ENCODE assay signal across 14 mouse cellular contexts in genomic region chr4:107458907-107459306, GRCm38 (mm10). TPM values are rescaled to one million over a fixed set of nuclear protein-coding genes. Genes with fewer than 3 reads are reported as not detected.
DNase-seq lines count a peak whose midpoint lies in the region; ATAC-seq and TF ChIP-seq lines count a peak whose summit lies in the region.
"Had no signal": no experiment of that assay in that cellular context is flagged by ENCODE, and none has a peak within 500 bp of the region (broad histone marks: within the 10 kb centered on the region; RNA-seq: fewer than 3 reads in every experiment).

No protein-coding gene starts in this region.

- peaks cover 16% of the 10 kb centered on the region for H3K4me1 ChIP-seq in heart, embryonic 10.5 days
- H3K4me1 ChIP-seq in MEL (ENCODE audit: control insufficient read depth in 1 of 2, insufficient read depth in 2 of 2, low read length in 2 of 2), result peaks cover 2 to 25% of the 10 kb centered on the region in 2 experiments; a peak in 2 of 4 replicates
- no peaks in the 10 kb centered on the region for H3K4me1 ChIP-seq in intestine, embryonic 16.5 days (ENCODE audit: control insufficient read depth, insufficient read depth, low read length)
- H3K4me1 ChIP-seq: hindbrain, embryonic 15.5 days; midbrain, embryonic 15.5 days had no signal

- peak; percentile 90 to 91 for TF ChIP-seq EP300 in MEL (IDR thresholded peaks at IDR 0.05; ENCODE audit: low read depth in 1 of 2, low read length in 2 of 2)

- TF ChIP-seq POLR2A in MEL (IDR thresholded peaks at IDR 0.05; ENCODE audit: control insufficient read depth in 1 of 2, insufficient read depth in 1 of 2, low read depth in 1 of 2, low read length in 2 of 2, poor library complexity in 1 of 2), result no peak

- no peak overlapping the region for H3K4me2 ChIP-seq in intestine, embryonic 16.5 days (ENCODE audit: low read depth, low read length)
- H3K4me2 ChIP-seq: hindbrain, embryonic 15.5 days; midbrain, embryonic 15.5 days had no signal

- WGBS in heart, embryonic 10.5 days, result 60% methylated on average over 17 of the region's 17 CpGs
- WGBS in intestine, embryonic 16.5 days, result 67% methylated on average over 17 of the region's 17 CpGs

- peak; percentile 92 for DNase-seq in heart, embryonic 10.5 days (ENCODE audit: low spot score)
- no peak for DNase-seq in heart, postnatal 4 days
- DNase-seq in MEL (ENCODE audit: low read depth, low spot score), result peak; percentile 86
- DNase-seq in spleen, postnatal 10 days (ENCODE audit: low spot score in 2 of 2), result peak; percentile 52 to 60
- no peak for DNase-seq in left cerebral cortex, adult 8-10 months (ENCODE audit: low spot score in 2 of 2)
- DNase-seq in gastrocnemius, postnatal 4 days (ENCODE audit: low spot score in 2 of 2), result no peak
- no peak for DNase-seq in cerebellum, adult 9-11 months
- DNase-seq: cerebellum, adult 11 months; thymus, adult 18-20 months had no signal

- TF ChIP-seq RAD21 in MEL (IDR thresholded peaks at IDR 0.05; ENCODE audit: low read depth, low read length), result no peak

- no peaks in the 10 kb centered on the region for H3K9me3 ChIP-seq in heart, embryonic 10.5 days
- no peaks in the 10 kb centered on the region for H3K9me3 ChIP-seq in MEL (replicated peaks; ENCODE audit: insufficient read depth, low read length)
- H3K9me3 ChIP-seq in intestine, embryonic 16.5 days (ENCODE audit: control insufficient read depth, low read length), result no peaks in the 10 kb centered on the region
- H3K9me3 ChIP-seq: hindbrain, embryonic 15.5 days; midbrain, embryonic 15.5 days had no signal

- peaks cover 17% of the 10 kb centered on the region; the same call in 1 of the 2 replicates for H3K27me3 ChIP-seq in heart, embryonic 10.5 days (ENCODE audit: insufficient read depth, poor library complexity, severe bottlenecking)
- no peaks in the 10 kb centered on the region for H3K27me3 ChIP-seq in MEL (ENCODE audit: control insufficient read depth in 1 of 2, insufficient read depth in 2 of 2, low read length in 2 of 2)
- no peaks in the 10 kb centered on the region for H3K27me3 ChIP-seq in intestine, embryonic 16.5 days (replicated peaks; ENCODE audit: control insufficient read depth, insufficient read depth, low read length)
- H3K27me3 ChIP-seq: hindbrain, embryonic 15.5 days; midbrain, embryonic 15.5 days had no signal

- peak; percentile 69 for ATAC-seq in intestine, embryonic 16.5 days
- ATAC-seq: forebrain, embryonic 14.5 days; lung, postnatal 0 days; midbrain, embryonic 15.5 days had no signal

- no peaks in the 10 kb centered on the region for H3K36me3 ChIP-seq in heart, embryonic 10.5 days
- peaks cover 0 to 14% of the 10 kb centered on the region in 2 experiments; a peak in 2 of 4 replicates for H3K36me3 ChIP-seq in MEL (ENCODE audit: control insufficient read depth in 1 of 2, insufficient read depth in 2 of 2, low read length in 2 of 2)
- H3K36me3 ChIP-seq in intestine, embryonic 16.5 days (ENCODE audit: control insufficient read depth, insufficient read depth, low read length), result no peaks in the 10 kb centered on the region
- H3K36me3 ChIP-seq: hindbrain, embryonic 15.5 days; midbrain, embryonic 15.5 days had no signal

- peak overlapping the region; percentile 5; the same call in 1 of the 2 replicates for H3K9ac ChIP-seq in MEL (ENCODE audit: control insufficient read depth, low read depth, low read length, poor library complexity, severe bottlenecking)
- H3K9ac ChIP-seq in intestine, embryonic 16.5 days (ENCODE audit: low read depth, low read length), result no peak overlapping the region
- H3K9ac ChIP-seq: hindbrain, embryonic 15.5 days; midbrain, embryonic 15.5 days had no signal

- no peak for TF ChIP-seq CTCF in MEL (IDR thresholded peaks at IDR 0.05 in 2 of 3, conservative IDR thresholded peaks at IDR 0.05 in 1 of 3; ENCODE audit: control insufficient read depth in 1 of 3, insufficient read depth in 1 of 3, low read depth in 2 of 3, low read length in 3 of 3, poor library complexity in 1 of 3, severe bottlenecking in 1 of 3)

- peak overlapping the region; percentile 44; the same call in 1 of the 2 replicates for H3K27ac ChIP-seq in heart, embryonic 10.5 days
- no peak overlapping the region for H3K27ac ChIP-seq in MEL (ENCODE audit: control insufficient read depth, low read depth, low read length)
- H3K27ac ChIP-seq in intestine, embryonic 16.5 days (ENCODE audit: low read length), result no peak overlapping the region
- H3K27ac ChIP-seq: hindbrain, embryonic 15.5 days; midbrain, embryonic 15.5 days had no signal

- no peak overlapping the region for H3K4me3 ChIP-seq in heart, embryonic 10.5 days
- H3K4me3 ChIP-seq in MEL (ENCODE audit: control insufficient read depth in 1 of 2, insufficient read depth in 1 of 2, low read depth in 2 of 2, low read length in 2 of 2), result peak overlapping the region in 1 of 2 experiments; percentile 15; a peak in 2 of 4 replicates
- H3K4me3 ChIP-seq in intestine, embryonic 16.5 days (ENCODE audit: low read length), result no peak overlapping the region
- H3K4me3 ChIP-seq: hindbrain, embryonic 15.5 days; midbrain, embryonic 15.5 days had no signal

- H3K79me2 ChIP-seq in MEL (ENCODE audit: control insufficient read depth, insufficient read depth, low read length, poor library complexity), result no peaks in the 10 kb centered on the region

TF ChIP-seq in MEL, 35 proteins besides CTCF, POLR2A, EP300 and RAD21 (continues in another document):
- peak; percentile 53; the same call in 1 of the 2 replicates for TF ChIP-seq MAX (IDR thresholded peaks at IDR 0.05; ENCODE audit: low read length)
- TF ChIP-seq GATA1 (IDR thresholded peaks at IDR 0.05; ENCODE audit: low read depth, low read length), result peak; percentile 94
- TF ChIP-seq ELF1 (IDR thresholded peaks at IDR 0.05; ENCODE audit: low read depth, low read length), result no peak
- 0 out of 2 replicates have a peak, but pooled peaks have one; percentile 44 for TF ChIP-seq MYC (IDR thresholded peaks at IDR 0.05; ENCODE audit: low read depth, low read length)
- TF ChIP-seq GABPA (IDR thresholded peaks at IDR 0.05; ENCODE audit: low read depth, low read length), result no peak
- peak; percentile 45; the same call in 1 of the 2 replicates for TF ChIP-seq RCOR1 (IDR thresholded peaks at IDR 0.05; ENCODE audit: low read depth, low read length)
- peak; percentile 90 for TF ChIP-seq MAFK (IDR thresholded peaks at IDR 0.05; ENCODE audit: borderline replicate concordance, low read depth, low read length)
- 0 out of 2 replicates have a peak, but pooled peaks have one; percentile 22 for TF ChIP-seq NELFE (IDR thresholded peaks at IDR 0.05; ENCODE audit: low read depth, low read length)
- no peak for TF ChIP-seq NRF1 (IDR thresholded peaks at IDR 0.05; ENCODE audit: insufficient read depth, low read depth, low read length, poor library complexity, severe bottlenecking)
- no peak for TF ChIP-seq MYB (IDR thresholded peaks at IDR 0.05; ENCODE audit: low read depth, low read length)
- peak; percentile 75 for TF ChIP-seq BHLHE40 (IDR thresholded peaks at IDR 0.05; ENCODE audit: borderline replicate concordance, low read depth, low read length)
- no peak for TF ChIP-seq ZC3H11A (IDR thresholded peaks at IDR 0.05; ENCODE audit: low read depth, low read length)
- TF ChIP-seq TBP (IDR thresholded peaks at IDR 0.05; ENCODE audit: low read depth, low read length), result 0 out of 2 replicates have a peak, but pooled peaks have one; percentile 24
- TF ChIP-seq TAL1 (IDR thresholded peaks at IDR 0.05; ENCODE audit: low read length), result peak; percentile 76
- no peak for TF ChIP-seq ZNF384 (IDR thresholded peaks at IDR 0.05; ENCODE audit: low read depth, low read length)
- 0 out of 2 replicates have a peak, but pooled peaks have one; percentile 49 for TF ChIP-seq JUND (IDR thresholded peaks at IDR 0.05; ENCODE audit: low read depth, low read length)
- TF ChIP-seq TCF12 (IDR thresholded peaks at IDR 0.05; ENCODE audit: low read depth, low read length), result peak; percentile 90
- no peak for TF ChIP-seq CHD1 (IDR thresholded peaks at IDR 0.05; ENCODE audit: low read depth, low read length)
- TF ChIP-seq CHD2 (IDR thresholded peaks at IDR 0.05; ENCODE audit: low read length), result no peak
- no peak for TF ChIP-seq SMC3 (IDR thresholded peaks at IDR 0.05; ENCODE audit: low read depth, low read length)
- no peak for TF ChIP-seq USF2 (IDR thresholded peaks at IDR 0.05; ENCODE audit: borderline replicate concordance in 1 of 2, insufficient read depth in 1 of 2, low read depth in 1 of 2, low read length in 2 of 2)
- no peak for TF ChIP-seq ZKSCAN1 (IDR thresholded peaks at IDR 0.05; ENCODE audit: low read depth, low read length)
- no peak for TF ChIP-seq HCFC1 (IDR thresholded peaks at IDR 0.05; ENCODE audit: low read depth, low read length)
- TF ChIP-seq USF1 (IDR thresholded peaks at IDR 0.05; ENCODE audit: low read depth, low read length), result no peak
- no peak for TF ChIP-seq MAZ (IDR thresholded peaks at IDR 0.05; ENCODE audit: low read depth, low read length)
- TF ChIP-seq POLR2AphosphoS5 (IDR thresholded peaks at IDR 0.05; ENCODE audit: borderline replicate concordance, low read depth, low read length), result no peak
- TF ChIP-seq ZMIZ1 (IDR thresholded peaks at IDR 0.05; ENCODE audit: low read depth, low read length), result no peak
- no peak for TF ChIP-seq POLR2AphosphoS2 (IDR thresholded peaks at IDR 0.05; ENCODE audit: low read length)
- no peak for TF ChIP-seq UBTF (IDR thresholded peaks at IDR 0.05; ENCODE audit: borderline replicate concordance, insufficient read depth, low read depth, low read length)
- 0 out of 2 replicates have a peak, but pooled peaks have one; percentile 29 for TF ChIP-seq MXI1 (IDR thresholded peaks at IDR 0.05; ENCODE audit: low read depth, low read length)
- peak; percentile 97 for TF ChIP-seq ETS1 (IDR thresholded peaks at IDR 0.05; ENCODE audit: low read depth, low read length)
- peak; percentile 76 for TF ChIP-seq SIN3A (IDR thresholded peaks at IDR 0.05; ENCODE audit: low read length)
- no peak for TF ChIP-seq KAT2A (conservative IDR thresholded peaks at IDR 0.05; ENCODE audit: low read depth, low read length)
- no peak for TF ChIP-seq E2F4 (IDR thresholded peaks at IDR 0.05; ENCODE audit: borderline replicate concordance, low read depth, low read length)

RNA-seq across cellular contexts. Expression of gene Glis1, which starts 24.5 kb away (rescaled TPM):
- polyA plus RNA-seq in heart, embryonic 10.5 days (2016; fragmentation: Nextera tagmentation; extraction: Ambion mirVana), result 0.25 and 2.0 TPM in 2 replicates
- under 1 TPM; 0.26 to 0.79 TPM for total RNA-seq in heart, postnatal 4 days (2021)
- total RNA-seq in MEL (2012; rRNA removed), result 0.46 TPM in 1 of 2 replicates, not detected in the other
- under 1 TPM in 1 of 2 experiments, not detected in 1; 0.93 TPM for polyA plus RNA-seq in MEL (2012; ENCODE audit: insufficient read depth in 1 of 2, insufficient read length in 2 of 2, low read depth in 1 of 2, low replicate concordance in 2 of 2, missing spikeins in 1 of 2)
- polyA plus RNA-seq in intestine, embryonic 16.5 days (2015; fragmentation: Nextera tagmentation; extraction: Ambion mirVana), result 0.31 and 0.32 TPM in 2 replicates
- total RNA-seq in left cerebral cortex, adult 8-10 months (2022), result 1 to 10 TPM in 3 of 4 experiments, under 1 TPM in 1; 0.89 to 2.8 (median 1.2) TPM
- total RNA-seq in gastrocnemius, postnatal 4 days (2021), result 1 to 10 TPM; 4.8 to 4.9 TPM

Comparison
In these comparisons a context has a peak if more than half of its experiments do, and no peak if none do; other contexts are left out.
1. DNase-seq: peak in heart, embryonic 10.5 days (single experiment), MEL (single experiment) and spleen, postnatal 10 days (2 of 2); none in heart, postnatal 4 days (single experiment), left cerebral cortex, adult 8-10 months (0 of 2), gastrocnemius, postnatal 4 days (0 of 2) and cerebellum, adult 9-11 months (single experiment).